23 mouse cellular contexts compared by ENCODE assay signal in genomic region chr10:26939549-26939948, GRCm38 (mm10).
"Had no signal": no experiment of that assay in that cellular context is flagged by ENCODE, and none has a peak within 500 bp of the region (broad histone marks: within the 10 kb centered on the region; RNA-seq: fewer than 3 reads in every experiment).

No protein-coding gene starts in this region.

- DNase-seq: gastrocnemius, adult 2 months; gastrocnemius, postnatal 10 days; gastrocnemius, postnatal 25 days; heart, adult 18-20 months; heart, postnatal 10 days; heart, postnatal 4 days; kidney, adult 11 months; kidney, adult 8-10 months; kidney, postnatal 10 days; kidney, postnatal 25 days; kidney, postnatal 4 days; layer of hippocampus, adult 9-11 months; layer of hippocampus, postnatal 36 days; left cerebral cortex, postnatal 4 days had no signal

- H3K27ac ChIP-seq: gastrocnemius, adult 2 months; heart, embryonic 10.5 days; hindbrain, embryonic 13.5 days; hindbrain, embryonic 15.5 days; hindbrain, postnatal 0 days; limb, embryonic 13.5 days; limb, embryonic 15.5 days; liver, embryonic 14.5 days had no signal

- H3K36me3 ChIP-seq: heart, embryonic 10.5 days; heart, embryonic 12.5 days; hindbrain, embryonic 13.5 days; hindbrain, embryonic 15.5 days; limb, embryonic 13.5 days; limb, embryonic 15.5 days had no signal

- H3K9me3 ChIP-seq: heart, embryonic 10.5 days; heart, embryonic 12.5 days; hindbrain, embryonic 13.5 days; hindbrain, embryonic 15.5 days; limb, embryonic 13.5 days; limb, embryonic 15.5 days had no signal

- H3K4me2 ChIP-seq: heart, embryonic 12.5 days; hindbrain, embryonic 13.5 days; hindbrain, embryonic 15.5 days; limb, embryonic 13.5 days; limb, embryonic 15.5 days had no signal

- H3K27me3 ChIP-seq: heart, embryonic 12.5 days; hindbrain, embryonic 13.5 days; hindbrain, embryonic 15.5 days; limb, embryonic 13.5 days; limb, embryonic 15.5 days had no signal

- ATAC-seq: hindbrain, postnatal 0 days; intestine, embryonic 16.5 days had no signal

- H3K4me1 ChIP-seq: heart, embryonic 10.5 days; heart, embryonic 12.5 days; hindbrain, embryonic 13.5 days; hindbrain, embryonic 15.5 days; limb, embryonic 13.5 days; limb, embryonic 15.5 days had no signal

- H3K9ac ChIP-seq: heart, embryonic 12.5 days; hindbrain, embryonic 13.5 days; hindbrain, embryonic 15.5 days; limb, embryonic 13.5 days; limb, embryonic 15.5 days; liver, embryonic 14.5 days had no signal

- H3K4me3 ChIP-seq: gastrocnemius, adult 2 months; heart, embryonic 10.5 days; heart, embryonic 12.5 days; hindbrain, embryonic 13.5 days; hindbrain, embryonic 15.5 days; limb, embryonic 13.5 days; limb, embryonic 15.5 days had no signal
